Mouse (Mus musculus) liver, postnatal 0 days (tissue): Measurements from ENCODE around the gene Trpm8. TPM values are rescaled to one million over a fixed set of nuclear protein-coding genes. Genes with fewer than 3 reads are reported as not detected.

ENCODE experiments used
- ATAC-seq: fragments of 200-750 bp; cut with Nextera tagmentation; 2 replicates; pipeline ENCODE4 v1.8.0; 2017; ENCODE audit warnings: mild to moderate bottlenecking, moderate library complexity
- DNase-seq: peaks from one replicate; pipeline ENCODE4 v3.0.0-alpha.2; 2016
- H3K27ac ChIP-seq: fragments of 300-500 bp; sonication (generic); 2 replicates; pipeline ENCODE4 v1.5.1; 2014; ENCODE audit warnings: antibody characterized with exemption, moderate library complexity, mild to moderate bottlenecking, low read depth
- H3K27me3 ChIP-seq: fragments of 300-500 bp; sonication (generic); 2 replicates; pipeline ENCODE4 v1.6.1; 2014; ENCODE audit warnings: low read length, control low read depth, mixed read lengths; ENCODE audit not compliant: insufficient read depth
- H3K36me3 ChIP-seq: fragments of 300-500 bp; sonication (generic); replicated peaks from 2 replicates; pipeline ENCODE4 v1.6.1; 2014; ENCODE audit warnings: mild to moderate bottlenecking, control low read depth, low read length, moderate library complexity, mixed read lengths; ENCODE audit not compliant: insufficient read depth
- H3K4me1 ChIP-seq: fragments of 300-500 bp; sonication (generic); 2 replicates; pipeline ENCODE4 v1.6.1; 2014; ENCODE audit warnings: antibody characterized with exemption, mild to moderate bottlenecking, control low read depth; ENCODE audit not compliant: insufficient read depth
- H3K4me2 ChIP-seq: fragments of 300-500 bp; sonication (generic); 2 replicates; pipeline ENCODE4 v1.6.1; 2014; ENCODE audit warnings: low read depth, mild to moderate bottlenecking, low read length, moderate library complexity, mixed read lengths
- H3K4me3 ChIP-seq: fragments of 300-500 bp; sonication (generic); 2 replicates; pipeline ENCODE4 v1.5.1; 2014; ENCODE audit warnings: low read depth, low read length
- H3K9ac ChIP-seq: fragments of 300-500 bp; sonication (generic); replicated peaks from 2 replicates; pipeline ENCODE4 v1.6.1; 2014; ENCODE audit warnings: mild to moderate bottlenecking, moderate library complexity
- H3K9me3 ChIP-seq: fragments of 300-500 bp; sonication (generic); 2 replicates; pipeline ENCODE4 v1.6.1; 2016; ENCODE audit warnings: mild to moderate bottlenecking, control low read depth, low read length, mixed read lengths
- CTCF ChIP-seq: sonication (generic); IDR thresholded peaks from 2 replicates; pipeline ENCODE4 v1.5.1; 2016; ENCODE audit warnings: antibody characterized with exemption, low read depth
- EP300 ChIP-seq: IDR thresholded peaks from 2 replicates; pipeline ENCODE4 v1.6.1; 2016; ENCODE audit warnings: antibody characterized with exemption, low read depth, mild to moderate bottlenecking
- WGBS: fragments of 180-500 bp; shearing (Covaris S2); extraction: QIAGEN DNeasy Blood & Tissue Kit; methylation state at CpG from one replicate; pipeline ENCODE4 v1.1.7; 2014; ENCODE audit not compliant: insufficient replicate concordance; 5-methylcytosine and 5-hydroxymethylcytosine counted together
- polyA plus RNA-seq: library from polyadenylated mRNA; unstranded; fragments of >200 nt; fragmentation: Nextera tagmentation; extraction: Ambion mirVana; gene quantifications from 2 replicates; pipeline ENCODE4 v1.2.1, GENCODE M21; 2015

Gene Trpm8
- polyA plus RNA-seq, 1 experiment from 2014 or later: not detected

DNA sequence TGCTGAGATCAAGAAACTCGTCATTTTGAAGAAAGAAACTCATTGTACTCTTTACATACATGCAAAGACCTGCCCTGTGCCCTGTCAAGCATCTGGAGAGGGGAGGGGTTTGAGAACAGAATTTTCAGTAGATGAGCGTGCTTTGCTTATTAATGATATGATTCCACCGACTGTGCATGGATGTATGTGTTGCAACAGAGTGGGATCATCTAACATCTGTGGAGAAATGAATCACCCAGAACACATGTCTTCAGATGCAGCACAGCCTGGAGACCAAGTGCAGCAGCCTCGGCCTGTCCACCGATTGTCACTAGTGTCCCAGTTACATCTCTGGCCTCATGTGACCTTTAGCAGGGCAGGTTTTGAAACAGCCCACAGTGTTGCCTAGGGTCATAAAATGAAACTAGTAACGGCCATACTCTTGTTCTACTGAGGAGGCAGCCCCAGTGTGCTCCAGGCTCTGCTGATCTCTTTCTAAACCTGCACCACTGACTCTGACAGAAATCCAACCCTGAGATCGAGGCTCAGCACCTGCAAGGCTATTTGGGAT, 145.5 kb downstream of the Trpm8 start:
- DNase-seq (peak; percentile 23), ATAC-seq (peak; percentile 52)
- TF ChIP-seq CTCF (no peak), EP300 (no peak)
- peaks cover 3% of the 10 kb centered on the region for H3K4me1 ChIP-seq
- no peak overlapping the region for H3K4me2 ChIP-seq
- no peaks in the 10 kb centered on the region for H3K27me3 ChIP-seq
- H3K9ac ChIP-seq: no peak overlapping the region
- H3K9me3 ChIP-seq: no peaks in the 10 kb centered on the region
- H3K27ac ChIP-seq: no peak overlapping the region
- peaks cover 9% of the 10 kb centered on the region; the same call in 1 of the 2 replicates for H3K36me3 ChIP-seq
- H3K4me3 ChIP-seq: no peak overlapping the region
- 55% methylated on average over 7 of the region's 7 CpGs for WGBS

DNA sequence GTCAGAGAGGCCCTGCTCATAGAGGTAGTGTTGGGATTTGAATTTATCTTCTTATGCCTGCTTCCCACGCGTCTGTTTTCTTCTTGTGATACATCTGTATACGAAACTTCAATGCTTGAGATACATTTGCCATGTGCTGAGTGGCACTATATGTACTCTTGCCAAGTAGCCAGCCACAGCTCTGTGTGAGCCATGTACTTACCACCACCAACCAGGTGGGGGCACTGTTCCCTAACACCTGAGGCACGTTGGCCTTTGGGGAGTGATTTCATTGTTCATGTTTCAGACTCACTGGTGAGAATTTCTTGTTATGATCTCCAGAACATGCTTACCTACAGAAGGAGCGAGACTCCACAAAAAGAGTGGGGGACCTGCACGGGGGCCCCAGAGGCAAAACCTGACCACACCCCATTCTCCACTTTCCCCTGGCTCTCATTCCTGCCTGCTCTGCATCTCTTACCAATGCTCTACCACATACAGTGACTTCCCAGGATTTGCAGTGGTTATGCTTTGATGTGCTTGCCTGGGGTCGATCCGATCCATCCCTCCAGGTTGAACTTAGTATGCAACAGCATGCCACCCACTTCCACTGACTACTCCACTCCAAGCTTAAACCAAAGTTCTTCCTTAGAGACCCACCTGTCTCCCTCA, 147.3 kb downstream of the Trpm8 start:
- Histone ChIP-seq H3K4me3 (no peak overlapping the region), H3K9me3 (no peaks in the 10 kb centered on the region), H3K4me2 (no peak overlapping the region), H3K9ac (no peak overlapping the region), H3K4me1 (no peaks in the 10 kb centered on the region), H3K27me3 (no peaks in the 10 kb centered on the region), H3K36me3 (peaks cover 9% of the 10 kb centered on the region; the same call in 1 of the 2 replicates), H3K27ac (no peak overlapping the region)
- 24% methylated on average over 8 of the region's 8 CpGs for WGBS
- peak; percentile 43; the same call in 1 of the 2 replicates for ATAC-seq
- peak; percentile 82 for DNase-seq
- TF ChIP-seq CTCF: peak; percentile 92
- no peak for TF ChIP-seq EP300

DNA sequence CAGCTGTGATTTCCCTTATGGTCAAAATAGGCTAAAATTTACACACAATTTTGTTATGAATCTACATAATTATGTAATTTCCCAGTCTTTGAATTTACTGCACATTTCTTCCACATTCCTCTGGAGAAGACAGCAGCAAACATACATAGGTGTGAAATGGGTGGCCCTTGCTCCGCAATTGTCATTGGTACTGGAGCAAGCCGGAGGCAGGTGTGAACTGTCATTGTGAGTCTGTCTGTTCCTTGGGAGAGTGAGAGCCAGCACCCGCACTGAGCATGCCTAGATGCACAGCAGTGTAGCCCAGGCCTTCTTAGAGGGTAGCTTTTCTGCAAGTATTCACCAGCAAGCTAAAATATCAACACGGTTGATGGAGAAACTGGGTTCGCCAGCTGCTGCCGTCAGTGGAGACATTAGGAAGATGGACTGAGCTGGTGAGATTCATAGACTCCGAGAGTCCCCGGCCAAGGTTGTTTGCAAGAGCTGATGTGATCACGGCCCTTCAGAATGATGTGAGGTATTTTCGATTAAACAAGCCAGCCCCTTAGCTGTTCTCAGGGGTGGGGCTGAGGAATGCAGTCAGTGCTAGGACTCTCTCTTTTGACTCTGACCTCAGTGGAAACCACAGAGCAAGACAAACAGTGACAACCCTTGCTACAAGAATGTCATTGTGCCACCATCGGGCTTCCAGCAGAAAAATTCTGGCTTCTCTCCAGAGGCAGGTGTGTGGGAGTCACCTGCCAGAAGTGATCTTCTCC, 150.7 kb downstream of the Trpm8 start:
- H3K9ac ChIP-seq: no peak overlapping the region
- H3K4me1 ChIP-seq: no peaks in the 10 kb centered on the region
- no peaks in the 10 kb centered on the region for H3K27me3 ChIP-seq
- ATAC-seq (no peak), DNase-seq (no peak)
- no peaks in the 10 kb centered on the region for H3K9me3 ChIP-seq
- TF ChIP-seq CTCF (no peak), EP300 (no peak)
- peaks cover 5% of the 10 kb centered on the region; the same call in 1 of the 2 replicates for H3K36me3 ChIP-seq
- no peak overlapping the region for H3K4me2 ChIP-seq
- H3K4me3 ChIP-seq: no peak overlapping the region
- H3K27ac ChIP-seq: no peak overlapping the region
- WGBS: 64% methylated on average over 11 of the region's 11 CpGs

DNA sequence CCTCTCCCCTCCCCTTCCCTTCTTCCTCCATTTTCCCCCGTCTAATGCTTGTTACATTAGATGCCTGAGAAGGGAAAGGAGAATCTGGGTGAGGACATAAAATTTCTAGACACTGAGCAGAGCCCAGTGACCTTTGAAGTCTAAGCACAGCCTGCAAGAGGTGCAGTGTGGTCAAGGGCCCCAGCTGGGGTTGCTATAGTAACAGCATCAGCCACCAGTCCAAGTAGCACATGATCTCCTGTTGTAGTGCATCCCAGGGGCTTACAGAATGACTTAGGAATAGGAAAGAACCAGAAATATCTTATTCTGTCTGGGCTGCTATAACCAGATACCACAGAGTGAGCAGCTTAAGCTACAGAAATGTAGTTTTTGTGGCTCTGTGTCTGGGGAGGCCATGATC, 152.0 kb downstream of the Trpm8 start:
- Histone ChIP-seq H3K36me3 (peaks cover 5% of the 10 kb centered on the region; the same call in 1 of the 2 replicates), H3K27ac (no peak overlapping the region), H3K4me1 (no peaks in the 10 kb centered on the region), H3K9me3 (no peaks in the 10 kb centered on the region), H3K27me3 (no peaks in the 10 kb centered on the region), H3K9ac (no peak overlapping the region), H3K4me3 (no peak overlapping the region), H3K4me2 (no peak overlapping the region)
- no peak for ATAC-seq
- WGBS: 46% methylated on average over 1 of the region's 1 CpGs
- no peak for TF ChIP-seq CTCF
- TF ChIP-seq EP300: no peak
- no peak for DNase-seq

DNA sequence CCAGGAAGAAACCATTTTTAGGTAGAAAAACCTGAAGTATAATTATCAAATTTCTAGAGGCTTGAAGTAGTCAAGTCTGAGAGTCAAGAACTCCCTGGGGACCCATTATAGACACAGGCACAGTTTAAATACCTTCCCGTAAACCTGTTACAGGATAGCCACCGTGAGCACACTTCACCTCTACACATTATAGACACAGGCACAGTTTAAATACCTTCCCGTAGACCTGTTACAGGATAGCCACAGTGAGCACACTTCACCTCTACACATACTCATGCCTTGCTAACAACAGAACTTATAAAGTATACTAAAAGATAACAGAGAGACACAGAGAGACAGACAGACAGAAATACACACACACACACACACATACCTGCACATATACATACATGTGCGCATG, 153.8 kb downstream of the Trpm8 start:
- TF ChIP-seq EP300: no peak
- no peak for TF ChIP-seq CTCF
- Histone ChIP-seq H3K4me2 (no peak overlapping the region), H3K9ac (no peak overlapping the region), H3K4me3 (no peak overlapping the region), H3K27me3 (no peaks in the 10 kb centered on the region), H3K27ac (no peak overlapping the region), H3K36me3 (no peaks in the 10 kb centered on the region), H3K9me3 (no peaks in the 10 kb centered on the region), H3K4me1 (no peaks in the 10 kb centered on the region)
- no peak for ATAC-seq
- WGBS: 65% methylated on average over 4 of the region's 4 CpGs
- no peak for DNase-seq

DNA sequence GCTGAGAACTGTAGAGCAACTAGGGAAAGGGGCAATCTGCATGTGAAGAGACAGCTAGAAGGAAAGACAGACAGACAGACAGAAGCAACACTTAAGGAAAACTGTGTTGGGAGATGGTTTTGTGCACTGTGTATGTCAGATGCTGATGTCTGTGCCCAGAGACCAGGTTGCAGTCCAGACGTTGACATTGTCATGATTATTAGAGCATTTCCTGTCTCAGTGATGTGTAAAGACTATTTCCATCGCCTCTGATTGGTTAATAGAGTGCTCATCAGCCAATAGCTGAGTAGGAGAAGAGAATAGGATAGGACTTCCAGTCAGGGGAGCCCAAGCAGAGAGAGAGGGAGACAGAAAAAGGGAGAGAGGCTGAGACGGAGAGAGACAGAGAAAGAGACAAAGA, 155.1 kb downstream of the Trpm8 start:
- no peak for DNase-seq
- no peak overlapping the region for H3K4me2 ChIP-seq
- no peaks in the 10 kb centered on the region for H3K4me1 ChIP-seq
- ATAC-seq: no peak
- TF ChIP-seq EP300 (no peak), CTCF (no peak)
- H3K27me3 ChIP-seq: no peaks in the 10 kb centered on the region
- H3K4me3 ChIP-seq: no peak overlapping the region
- no peak overlapping the region for H3K9ac ChIP-seq
- H3K36me3 ChIP-seq: no peaks in the 10 kb centered on the region
- no peaks in the 10 kb centered on the region for H3K9me3 ChIP-seq
- 57% methylated on average over 3 of the region's 3 CpGs for WGBS
- H3K27ac ChIP-seq: no peak overlapping the region
